Mouse (Mus musculus) liver, embryonic 15.5 days (tissue): ENCODE data around the gene Crot. TPM values are rescaled to one million over a fixed set of nuclear protein-coding genes. Genes with fewer than 3 reads are reported as not detected.
"Not testable (repeated sequence)": the region's sequence is repeated elsewhere in the genome, so short reads cannot be mapped to it uniquely, and the experiment has no call there.

Experiments
- ATAC-seq: fragments of 200-750 bp; cut with Nextera tagmentation; 2 replicates; pipeline ENCODE4 v1.8.0; 2017; ENCODE audit warnings: moderate number of reproducible peaks, mild to moderate bottlenecking, moderate library complexity; ENCODE audit not compliant: insufficient read depth
- H3K27ac ChIP-seq: fragments of 300-500 bp; sonication (generic); replicated peaks from 2 replicates; pipeline ENCODE4 v1.5.1; 2015; ENCODE audit warnings: mild to moderate bottlenecking, inconsistent platforms
- H3K27me3 ChIP-seq: fragments of 300-500 bp; sonication (generic); 2 replicates; pipeline ENCODE4 v1.6.1; 2015; ENCODE audit warnings: mild to moderate bottlenecking, inconsistent platforms
- H3K36me3 ChIP-seq: fragments of 300-500 bp; sonication (generic); replicated peaks from 2 replicates; pipeline ENCODE4 v1.6.1; 2015; ENCODE audit warnings: moderate library complexity, mild to moderate bottlenecking, inconsistent platforms
- H3K4me1 ChIP-seq: fragments of 300-500 bp; sonication (generic); replicated peaks from 2 replicates; pipeline ENCODE4 v1.6.1; 2015; ENCODE audit warnings: inconsistent platforms
- H3K4me2 ChIP-seq: fragments of 300-500 bp; sonication (generic); 2 replicates; pipeline ENCODE4 v1.6.1; 2015; ENCODE audit warnings: moderate library complexity, mild to moderate bottlenecking, inconsistent platforms
- H3K4me3 ChIP-seq: fragments of 300-500 bp; sonication (generic); replicated peaks from 2 replicates; pipeline ENCODE4 v1.5.1; 2015; ENCODE audit warnings: mild to moderate bottlenecking, inconsistent platforms
- H3K9ac ChIP-seq: fragments of 300-500 bp; sonication (generic); 2 replicates; pipeline ENCODE4 v1.6.1; 2015; ENCODE audit warnings: moderate library complexity, mild to moderate bottlenecking, inconsistent platforms
- H3K9me3 ChIP-seq: fragments of 300-500 bp; sonication (generic); replicated peaks from 2 replicates; pipeline ENCODE4 v1.6.1; 2016; ENCODE audit warnings: inconsistent platforms
- WGBS: fragments of 180-500 bp; shearing (Covaris S2); methylation state at CpG from one replicate; pipeline ENCODE4 v1.1.7; 2015; ENCODE audit warnings: mixed read lengths; ENCODE audit not compliant: insufficient replicate concordance; 5-methylcytosine and 5-hydroxymethylcytosine counted together
- polyA plus RNA-seq: library from polyadenylated mRNA; unstranded; fragments of >200 nt; fragmentation: Nextera tagmentation; extraction: Ambion mirVana; gene quantifications from 2 replicates; pipeline ENCODE4 v1.2.1, GENCODE M21; 2015

Crot gene
- polyA plus RNA-seq, 1 experiment from 2014 or later, result 58.1 TPM

DNA sequence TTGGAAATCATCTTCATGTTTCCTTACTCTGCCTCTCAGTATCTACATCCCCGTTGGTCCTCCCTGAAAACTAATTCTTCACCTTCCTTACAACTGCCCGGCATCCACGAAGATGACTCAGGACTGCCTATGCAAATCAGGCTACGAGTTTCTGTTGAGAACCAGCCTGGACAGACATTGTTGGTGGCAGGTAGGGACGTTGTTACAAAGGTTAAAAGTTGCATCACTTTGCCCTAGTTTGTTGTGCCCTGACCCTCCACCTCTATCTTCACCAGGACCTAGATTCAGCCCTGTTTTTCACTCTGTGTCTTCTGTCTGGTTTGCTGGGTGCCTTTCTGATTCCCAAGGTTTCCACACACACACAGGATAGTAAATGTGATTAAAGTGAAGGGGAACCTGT lies 36.7 kb upstream of the Crot start:
- Histone ChIP-seq H3K4me3 (no peak overlapping the region), H3K27me3 (no peaks in the 10 kb centered on the region), H3K4me1 (no peaks in the 10 kb centered on the region), H3K27ac (peak overlapping the region; percentile 67), H3K4me2 (no peak overlapping the region), H3K9ac (no peak overlapping the region), H3K36me3 (no peaks in the 10 kb centered on the region), H3K9me3 (no peaks in the 10 kb centered on the region)
- ATAC-seq, result peak; percentile 71
- 62% methylated on average over 5 of the region's 5 CpGs for WGBS

DNA sequence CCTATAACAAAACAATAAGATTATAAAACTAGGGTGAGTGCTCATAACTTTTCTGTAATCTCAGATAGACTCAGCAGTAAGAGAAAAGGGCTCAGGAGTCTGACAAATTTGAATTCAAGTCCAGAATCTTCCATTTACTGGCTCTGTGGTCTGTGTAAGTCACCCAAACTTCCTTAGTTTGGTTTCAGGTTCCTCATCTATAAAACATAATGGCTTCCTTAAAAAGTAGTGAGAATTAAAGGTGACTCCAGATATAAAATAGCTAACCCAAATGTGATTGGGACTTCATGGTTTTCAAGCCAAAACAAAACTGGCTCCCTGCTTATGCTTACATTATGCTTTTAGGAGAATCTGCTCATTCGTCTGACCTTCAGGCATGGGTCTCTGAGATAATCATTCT lies 35.5 kb upstream of the Crot start:
- 71% methylated on average over 1 of the region's 1 CpGs for WGBS
- H3K27me3 ChIP-seq, result no peaks in the 10 kb centered on the region
- no peak overlapping the region for H3K27ac ChIP-seq
- H3K4me2 ChIP-seq, result no peak overlapping the region
- no peak overlapping the region for H3K9ac ChIP-seq
- H3K9me3 ChIP-seq, result no peaks in the 10 kb centered on the region
- H3K4me3 ChIP-seq, result no peak overlapping the region
- H3K36me3 ChIP-seq, result no peaks in the 10 kb centered on the region
- no peaks in the 10 kb centered on the region for H3K4me1 ChIP-seq
- no peak for ATAC-seq

DNA sequence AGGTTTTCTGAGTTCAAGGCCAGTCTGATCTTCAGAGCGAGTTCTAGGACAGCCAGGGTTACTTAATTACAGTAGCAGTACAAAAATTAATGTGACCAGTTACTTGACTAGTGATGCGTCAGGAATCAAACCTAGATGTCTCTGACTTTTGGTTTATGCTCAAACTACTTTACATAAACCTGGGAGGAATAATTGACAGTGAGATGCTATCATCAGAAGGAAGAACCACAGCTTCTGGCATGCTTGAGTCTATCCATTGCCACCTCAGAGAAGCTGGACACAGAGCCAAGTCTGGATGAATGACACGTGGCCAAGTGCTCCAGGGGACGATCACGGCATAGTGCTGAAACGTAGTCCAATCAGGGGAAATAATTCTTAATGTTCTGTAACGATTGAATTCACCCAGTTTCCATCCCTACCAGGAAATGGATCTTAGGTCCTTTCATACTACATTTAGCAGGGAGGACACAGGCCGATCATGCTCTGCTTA lies 35.0 kb upstream of the Crot start:
- no peaks in the 10 kb centered on the region for H3K36me3 ChIP-seq
- no peaks in the 10 kb centered on the region for H3K27me3 ChIP-seq
- no peaks in the 10 kb centered on the region for H3K9me3 ChIP-seq
- WGBS, result 66% methylated on average over 8 of the region's 8 CpGs
- H3K4me1 ChIP-seq, result no peaks in the 10 kb centered on the region
- no peak overlapping the region for H3K4me3 ChIP-seq
- H3K27ac ChIP-seq, result no peak overlapping the region
- H3K9ac ChIP-seq, result no peak overlapping the region
- no peak for ATAC-seq
- H3K4me2 ChIP-seq, result no peak overlapping the region

DNA sequence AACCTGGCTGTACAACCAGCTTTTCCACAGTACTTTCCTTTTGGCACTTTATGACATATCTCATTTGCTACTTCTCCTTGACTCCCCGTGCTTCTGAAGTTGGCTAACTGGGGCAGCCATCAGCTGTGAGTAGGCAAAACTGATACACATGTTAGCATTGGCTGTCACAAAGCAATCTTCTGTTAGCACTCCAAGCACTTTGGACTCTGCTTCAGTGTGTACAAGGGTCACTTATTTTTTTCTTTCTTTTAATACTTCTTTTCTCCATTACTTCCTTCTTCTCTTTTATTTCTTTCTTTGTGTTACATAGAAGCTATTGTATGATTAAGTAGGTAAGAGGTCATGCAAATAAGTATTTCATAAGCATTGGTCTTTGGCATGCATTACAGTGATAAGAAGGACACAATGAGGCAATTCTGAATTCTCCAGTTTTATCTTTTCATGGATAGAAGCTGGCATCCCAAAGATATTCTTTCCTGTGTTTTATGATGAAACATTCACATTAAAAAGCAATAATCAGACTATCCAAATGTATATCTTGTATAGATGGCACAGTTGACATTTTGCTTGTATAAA lies 31.2 kb upstream of the Crot start:
- no peaks in the 10 kb centered on the region for H3K36me3 ChIP-seq
- H3K4me2 ChIP-seq, result no peak overlapping the region
- H3K4me1 ChIP-seq, result no peaks in the 10 kb centered on the region
- 54% methylated on average over 1 of the region's 1 CpGs for WGBS
- no peaks in the 10 kb centered on the region for H3K27me3 ChIP-seq
- no peak overlapping the region for H3K27ac ChIP-seq
- no peak overlapping the region for H3K9ac ChIP-seq
- no peaks in the 10 kb centered on the region for H3K9me3 ChIP-seq
- H3K4me3 ChIP-seq, result no peak overlapping the region
- no peak for ATAC-seq

DNA sequence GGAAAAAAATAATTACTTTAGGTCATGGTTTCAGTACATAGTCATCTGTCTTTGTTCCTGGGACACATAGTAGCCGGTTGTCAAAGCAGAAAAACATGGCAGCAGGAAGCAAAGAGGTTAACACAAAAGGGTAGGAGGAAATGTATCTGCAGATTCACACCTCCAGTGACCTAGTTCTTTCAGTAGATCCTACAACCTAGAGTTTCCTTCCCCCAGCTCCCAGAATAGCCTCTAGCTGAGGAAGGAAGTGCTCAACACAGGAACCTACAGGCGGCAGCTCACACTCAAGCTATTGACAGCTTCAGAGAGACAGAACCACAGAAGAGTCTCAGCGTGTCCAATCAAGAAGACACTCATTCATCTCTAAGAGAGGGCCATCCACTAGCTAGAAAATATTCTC lies 18.2 kb upstream of the Crot start:
- Histone ChIP-seq H3K9ac (no peak overlapping the region), H3K4me1 (no peaks in the 10 kb centered on the region), H3K4me3 (no peak overlapping the region), H3K4me2 (no peak overlapping the region), H3K27ac (no peak overlapping the region), H3K9me3 (no peaks in the 10 kb centered on the region), H3K27me3 (no peaks in the 10 kb centered on the region), H3K36me3 (no peaks in the 10 kb centered on the region)
- ATAC-seq, result no peak
- 19% methylated on average over 3 of the region's 3 CpGs for WGBS

DNA sequence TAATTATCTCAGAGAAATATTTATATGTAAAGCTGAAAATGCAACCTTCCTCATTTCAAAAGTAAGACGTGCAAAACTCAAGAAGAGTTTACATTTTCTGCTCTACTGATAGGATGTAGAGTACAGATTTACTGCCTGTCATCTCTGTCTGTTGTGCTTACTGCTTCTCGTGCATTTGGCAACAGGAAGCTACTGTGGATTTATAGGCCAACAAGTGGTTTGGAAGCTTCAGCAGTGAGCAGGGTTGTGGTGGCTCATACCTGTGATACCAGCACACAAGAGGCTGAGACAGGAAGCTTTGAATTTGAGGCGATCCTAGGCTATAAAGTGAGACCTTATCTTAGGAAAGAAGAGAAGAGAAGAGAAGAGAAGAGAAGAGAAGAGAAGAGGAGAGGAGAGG lies 17.6 kb upstream of the Crot start:
- H3K4me2 ChIP-seq, result no peak overlapping the region
- WGBS, result 27% methylated on average over 3 of the region's 3 CpGs
- no peak for ATAC-seq

DNA sequence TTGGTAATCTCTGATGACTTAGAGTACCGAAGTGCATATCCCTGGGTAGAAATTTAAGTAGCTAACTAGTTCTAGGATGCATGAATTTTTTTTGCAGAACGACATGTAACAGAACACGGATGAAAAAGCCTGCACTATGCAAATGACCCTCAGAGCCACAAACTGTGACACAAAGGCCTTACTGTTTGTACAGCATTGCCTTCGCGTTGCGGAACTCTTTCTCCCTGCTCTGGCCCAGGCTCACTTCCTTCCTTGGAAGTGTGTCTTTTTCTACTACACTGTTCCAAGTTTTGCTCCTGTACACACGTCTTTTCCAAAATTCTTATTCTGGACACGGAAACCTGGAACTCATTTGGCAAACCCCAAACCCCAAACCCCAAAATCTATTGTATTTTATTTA lies 14.2 kb upstream of the Crot start:
- H3K4me1 ChIP-seq, result no peaks in the 10 kb centered on the region
- H3K4me2 ChIP-seq, result no peak overlapping the region
- H3K36me3 ChIP-seq, result no peaks in the 10 kb centered on the region
- H3K27ac ChIP-seq, result no peak overlapping the region
- ATAC-seq, result no peak
- H3K9ac ChIP-seq, result no peak overlapping the region
- no peaks in the 10 kb centered on the region for H3K9me3 ChIP-seq
- H3K27me3 ChIP-seq, result no peaks in the 10 kb centered on the region
- H3K4me3 ChIP-seq, result no peak overlapping the region
- WGBS, result 64% methylated on average over 8 of the region's 8 CpGs

More for the DNA sequence above, 17.6 kb upstream of the Crot start:
- Histone ChIP-seq H3K4me3 (no peak overlapping the region), H3K9ac (no peak overlapping the region), H3K4me1 (no peaks in the 10 kb centered on the region), H3K36me3 (no peaks in the 10 kb centered on the region), H3K27ac (no peak overlapping the region), H3K27me3 (no peaks in the 10 kb centered on the region), H3K9me3 (no peaks in the 10 kb centered on the region)

DNA sequence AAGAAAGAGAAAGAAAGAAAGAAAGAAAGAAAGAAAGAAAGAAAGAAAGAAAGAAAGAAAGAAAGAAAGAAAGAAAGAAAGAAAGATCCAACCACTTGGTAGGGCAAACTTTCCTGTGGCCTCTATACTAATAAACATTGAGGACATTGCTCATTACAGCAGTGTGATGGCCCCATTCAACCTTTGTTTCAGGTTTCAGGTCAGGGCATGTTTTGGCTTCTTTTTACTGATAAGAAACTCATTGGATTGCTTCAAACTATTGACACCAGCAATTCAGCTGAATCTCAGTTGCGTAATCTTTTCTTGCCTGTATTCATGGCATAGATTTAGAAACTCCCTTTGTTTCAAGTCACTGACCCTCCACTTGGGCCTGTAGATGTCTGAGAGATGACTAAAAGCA lies 13.0 kb upstream of the Crot start:
- Histone ChIP-seq H3K4me1 (no peaks in the 10 kb centered on the region), H3K27me3 (no peaks in the 10 kb centered on the region), H3K9ac (no peak overlapping the region), H3K4me3 (no peak overlapping the region), H3K4me2 (no peak overlapping the region), H3K9me3 (no peaks in the 10 kb centered on the region), H3K27ac (no peak overlapping the region), H3K36me3 (no peaks in the 10 kb centered on the region)
- ATAC-seq, result no peak
- WGBS, result 67% methylated on average over 1 of the region's 1 CpGs

DNA sequence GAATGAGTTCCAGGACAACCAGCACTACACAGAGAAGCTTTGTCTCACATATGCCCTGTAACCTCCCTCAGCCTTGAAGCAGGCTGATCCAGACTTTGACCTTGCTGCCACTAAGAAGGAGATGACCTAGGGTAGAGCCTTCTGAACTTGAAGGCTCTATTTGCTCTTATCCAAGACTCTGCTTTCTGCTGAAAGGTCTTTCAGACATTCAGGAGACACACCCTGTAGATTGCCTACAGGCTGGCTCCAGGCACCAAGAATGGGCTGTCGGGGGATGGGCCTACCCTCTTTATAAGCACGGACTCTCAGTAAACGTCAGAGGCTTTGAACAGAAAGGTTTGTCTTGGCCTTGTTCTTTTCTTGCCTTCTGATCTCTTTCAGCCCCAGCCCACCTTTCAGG lies 9.5 kb upstream of the Crot start:
- not testable (repeated sequence) for H3K4me1 ChIP-seq, H3K4me3 ChIP-seq, H3K27me3 ChIP-seq, H3K27ac ChIP-seq, H3K9me3 ChIP-seq, ATAC-seq, H3K9ac ChIP-seq, H3K4me2 ChIP-seq, H3K36me3 ChIP-seq
- 65% methylated on average over 3 of the region's 3 CpGs for WGBS

DNA sequence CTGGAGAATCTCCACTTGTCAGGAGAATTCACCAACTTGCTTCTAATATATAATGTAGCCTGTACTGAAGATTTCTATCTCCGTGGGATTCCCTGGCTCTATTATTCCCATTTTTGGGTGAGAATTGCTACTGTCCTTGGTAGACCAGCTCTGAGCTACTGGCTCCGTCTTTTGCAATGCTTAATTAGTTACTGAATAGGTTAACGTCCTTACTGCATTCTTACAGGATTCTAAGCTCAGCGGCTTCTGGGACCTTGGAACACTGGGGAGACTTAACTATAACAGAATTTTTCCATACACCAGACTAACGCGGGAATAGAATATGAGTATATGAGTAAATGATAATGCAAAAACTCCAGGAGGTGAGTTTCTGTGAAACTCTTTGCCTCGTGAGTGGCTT lies 2.9 kb upstream of the Crot start:
- not testable (repeated sequence) for H3K4me2 ChIP-seq, H3K9me3 ChIP-seq, H3K4me3 ChIP-seq, ATAC-seq, H3K9ac ChIP-seq, H3K27me3 ChIP-seq, H3K36me3 ChIP-seq
- H3K4me1 ChIP-seq, result peaks cover 24% of the 10 kb centered on the region
- 57% methylated on average over 7 of the region's 7 CpGs for WGBS
- peak overlapping the region; percentile 68 for H3K27ac ChIP-seq

DNA sequence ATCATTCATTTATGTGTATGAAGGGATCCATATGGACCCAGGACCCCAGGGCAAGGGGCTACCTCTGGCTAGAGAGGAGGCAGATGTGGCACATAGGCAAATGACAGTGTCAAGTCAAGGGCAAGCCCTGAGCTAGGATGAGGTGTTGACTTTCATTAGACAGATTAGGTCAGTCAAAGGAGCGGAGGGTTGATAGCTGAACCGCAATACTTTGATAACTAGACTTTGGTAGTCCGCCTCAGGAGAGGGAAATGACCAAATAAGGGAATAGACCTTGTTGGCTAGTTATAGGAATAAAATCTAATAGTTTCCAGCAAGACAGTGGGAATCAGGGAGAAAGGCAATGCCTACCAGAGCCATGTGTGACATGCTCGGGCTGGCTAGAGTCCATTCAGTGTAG lies 2.0 kb upstream of the Crot start:
- Histone ChIP-seq H3K4me1 (peaks cover 27% of the 10 kb centered on the region), H3K27ac (peak overlapping the region; percentile 68), H3K36me3 (no peaks in the 10 kb centered on the region; the same call in 1 of the 2 replicates), H3K4me3 (no peak overlapping the region), H3K9me3 (no peaks in the 10 kb centered on the region), H3K4me2 (no peak overlapping the region), H3K27me3 (no peaks in the 10 kb centered on the region), H3K9ac (no peak overlapping the region)
- ATAC-seq, result no peak
- WGBS, result 44% methylated on average over 4 of the region's 4 CpGs

DNA sequence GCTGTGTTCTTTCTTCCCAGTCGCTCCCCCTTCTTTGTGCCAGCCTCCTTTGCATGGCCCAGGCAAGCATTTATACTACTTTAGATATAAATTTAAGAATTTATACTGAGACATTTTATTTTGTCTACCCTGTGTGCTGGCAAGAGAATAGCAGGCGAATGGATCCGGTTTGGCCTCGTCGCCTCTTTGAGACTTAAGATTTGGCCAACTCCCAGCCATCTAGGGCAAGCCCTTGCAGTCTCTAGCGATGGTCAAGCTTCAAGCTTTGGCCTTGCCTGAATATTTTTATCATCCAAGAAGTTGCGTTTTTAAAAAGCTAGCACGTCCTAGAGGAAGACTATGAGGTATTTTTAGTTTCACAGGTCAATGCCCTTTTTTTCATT lies 380 bp upstream of the Crot start:
- Histone ChIP-seq H3K27ac (peak overlapping the region; percentile 84), H3K36me3 (peaks cover 7% of the 10 kb centered on the region), H3K9me3 (no peaks in the 10 kb centered on the region), H3K4me3 (peak overlapping the region; percentile 84), H3K9ac (peak overlapping the region; percentile 71), H3K27me3 (no peaks in the 10 kb centered on the region), H3K4me1 (peaks cover 27% of the 10 kb centered on the region), H3K4me2 (peak overlapping the region; percentile 89)
- ATAC-seq, result 0 out of 2 replicates have a peak, but pooled peaks have one; percentile 2
- WGBS, result 7% methylated on average over 8 of the region's 8 CpGs
